Mouse (Mus musculus): Measurements from ENCODE around the gene Hoxa6.

GRCm38 (mm10) chr6:52168191-52169055, 40.1 kb downstream of the Hoxa6 start:
- no peak for TF ChIP-seq GATA1 (IDR thresholded peaks at IDR 0.05; ENCODE audit: low read length)
- no peak for TF ChIP-seq TAL1 (IDR thresholded peaks at IDR 0.05; ENCODE audit: low read length)
